Mouse (Mus musculus) G1E (cell line): Measurements from ENCODE around the gene Scrn1.

Experiments used
- CTCF ChIP-seq: IDR thresholded peaks from 2 replicates; pipeline ENCODE4 v1.5.1; 2012; ENCODE audit warnings: low read depth, low read length, inconsistent platforms, mixed read lengths
- GATA1 ChIP-seq: IDR thresholded peaks from 2 replicates; pipeline ENCODE4 v1.6.1; 2012; ENCODE audit warnings: borderline replicate concordance, low read length, inconsistent platforms, mixed read lengths
- TAL1 ChIP-seq: conservative IDR thresholded peaks from 2 replicates; pipeline ENCODE4 v1.6.1; 2012; ENCODE audit warnings: low read depth, low read length, inconsistent platforms, mixed read lengths

- TF ChIP-seq CTCF (no peak), GATA1 (no peak), TAL1 (no peak)
Measured at GRCm38 (mm10) chr6:54595330-54595878, 29.1 kb upstream of the Scrn1 start.
